Mouse (Mus musculus) T-helper 17 cell (primary cell): ENCODE results near the gene Scn9a.

Experiments
- in situ Hi-C, 2 experiments: fragments of 300-600 bp; cut with MboI, MseI; formaldehyde crosslinking; loops; 1 replicate in 1 of 2; 2 replicates in 1 of 2; pipeline ENCODE4 v1.15.1; 2025; ENCODE audit warnings: high pct_unique_total_duplicates in 2 of 2

Gene Scn9a

DNA sequence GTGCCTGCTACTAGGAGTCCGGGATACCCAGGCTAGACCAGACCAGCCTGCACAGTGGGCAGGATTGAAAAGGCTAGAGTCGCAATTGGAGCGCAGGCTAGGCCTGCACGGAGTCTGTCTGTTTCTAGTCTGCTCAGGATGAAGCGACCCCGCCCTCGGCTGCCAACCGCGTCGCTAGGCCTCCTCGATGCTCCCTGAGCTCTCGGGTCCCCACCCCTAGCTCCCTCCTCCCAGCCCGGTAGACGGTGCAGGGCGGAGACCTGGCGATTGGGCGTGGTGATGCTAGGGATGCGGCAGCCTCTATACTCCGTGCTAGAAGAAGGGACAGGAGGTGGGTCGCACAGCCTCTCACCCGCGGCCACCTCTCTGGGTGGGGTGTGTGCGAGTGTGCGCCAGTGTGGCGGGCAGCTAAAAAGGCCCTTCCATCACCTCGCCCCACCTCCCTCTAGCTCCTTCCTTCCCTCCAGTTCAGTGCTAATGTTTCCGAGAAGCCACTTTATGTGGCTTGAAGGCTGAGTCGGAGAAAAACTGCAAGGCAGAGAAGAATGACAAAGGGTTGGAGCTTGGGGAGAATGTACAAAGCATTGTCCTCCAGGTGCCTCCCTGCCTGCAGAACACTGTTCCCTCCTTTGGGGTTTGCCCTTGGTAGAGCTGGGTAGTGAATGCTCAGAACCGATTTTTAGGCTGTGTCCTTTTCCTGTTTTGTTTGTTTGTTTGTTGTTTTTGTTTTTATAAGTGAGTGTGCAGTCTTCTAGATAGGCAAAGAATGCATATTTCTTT lies at the start of gene Scn9a:
Scn9a (minus strand) TSS at position 383 of the 780 bp plus-strand sequence.
- in situ Hi-C loops = loop anchor here in 1 of 2 experiments (25.0 kb wide), 1 partner anchor 1197 kb away; no protein-coding TSS in a partner anchor

DNA sequence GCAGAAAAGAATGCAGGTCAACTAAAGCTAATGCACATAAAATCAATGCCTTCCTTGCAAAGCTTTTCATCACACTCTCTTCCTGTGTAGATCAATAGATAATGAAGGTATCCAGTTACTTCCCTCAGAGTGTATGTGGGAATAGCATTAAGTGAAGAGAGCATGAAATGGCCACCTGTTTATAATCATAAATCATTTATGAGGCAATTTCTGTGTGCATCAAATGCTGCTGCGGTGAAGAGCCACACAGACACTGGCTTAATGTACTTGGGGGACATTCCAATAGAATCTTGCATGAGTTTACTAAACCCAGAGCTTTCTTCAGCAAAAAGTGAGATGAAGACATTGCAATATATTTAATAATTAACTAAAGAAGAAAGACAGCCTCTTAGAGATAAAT lies 27.2 kb upstream of the Scn9a start:
- in situ Hi-C loops = no loop called here

DNA sequence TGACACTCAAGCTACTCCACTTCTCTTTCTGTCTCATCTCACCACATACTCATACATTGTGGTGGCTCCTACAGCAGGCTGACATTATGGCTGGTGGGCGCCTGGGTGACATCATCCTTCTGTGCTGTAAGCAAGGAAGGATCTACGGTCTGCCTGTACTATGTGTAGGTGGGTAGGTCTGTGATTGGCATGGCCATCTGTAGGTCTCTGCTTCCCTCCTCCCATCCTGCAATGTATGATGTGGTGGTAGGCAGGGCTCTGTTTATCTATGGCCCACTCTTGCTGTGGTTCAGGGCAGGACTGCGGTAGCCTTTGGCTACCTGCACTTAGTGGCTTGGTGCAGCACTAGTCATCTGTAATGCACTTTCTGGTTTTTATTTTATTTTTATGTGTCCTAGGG lies 21.7 kb upstream of the Scn9a start:
- in situ Hi-C loops = no loop called here

DNA sequence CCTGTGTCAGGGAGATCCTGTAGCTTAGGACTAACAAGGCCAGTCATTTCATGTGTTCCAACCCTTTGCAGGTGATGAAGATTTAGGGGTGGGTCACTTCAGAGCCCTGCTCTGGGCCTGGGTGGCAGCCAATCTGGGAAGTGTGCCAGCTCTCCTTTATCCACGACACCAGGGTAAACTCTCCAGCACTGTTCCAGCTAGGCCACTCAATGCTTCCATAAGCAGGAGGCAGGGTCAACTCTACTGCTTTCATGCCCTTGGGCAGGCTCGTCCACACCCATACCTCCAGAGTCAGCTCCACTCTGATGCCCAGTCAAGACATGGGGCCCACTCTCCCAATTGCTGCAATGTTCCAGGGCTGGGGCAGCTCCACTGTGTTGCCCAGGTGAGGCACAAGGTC lies 20.7 kb upstream of the Scn9a start:
- in situ Hi-C loops = no loop called here

DNA sequence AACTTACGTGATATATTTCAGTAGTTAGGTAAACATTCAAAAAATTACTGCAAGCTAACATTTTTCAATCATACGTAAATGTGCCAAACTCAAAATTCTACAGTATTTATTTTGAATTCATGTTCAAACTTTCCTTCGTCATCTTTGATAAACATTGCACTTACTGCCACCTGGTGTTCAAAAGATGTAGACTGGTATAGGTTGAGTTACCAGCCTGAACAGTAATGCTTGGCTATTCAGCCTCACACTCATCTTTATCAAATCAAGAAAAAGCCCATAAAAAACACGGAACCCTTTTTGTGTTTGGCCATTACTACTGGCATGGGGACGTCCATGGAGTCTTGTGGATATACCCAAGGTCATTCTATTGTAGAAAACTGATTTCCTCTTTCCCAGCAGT lies 9.6 kb upstream of the Scn9a start:
- in situ Hi-C loops = loop anchor here in 1 of 2 experiments (25.0 kb wide), 1 partner anchor 1207 kb away; no protein-coding TSS in a partner anchor

DNA sequence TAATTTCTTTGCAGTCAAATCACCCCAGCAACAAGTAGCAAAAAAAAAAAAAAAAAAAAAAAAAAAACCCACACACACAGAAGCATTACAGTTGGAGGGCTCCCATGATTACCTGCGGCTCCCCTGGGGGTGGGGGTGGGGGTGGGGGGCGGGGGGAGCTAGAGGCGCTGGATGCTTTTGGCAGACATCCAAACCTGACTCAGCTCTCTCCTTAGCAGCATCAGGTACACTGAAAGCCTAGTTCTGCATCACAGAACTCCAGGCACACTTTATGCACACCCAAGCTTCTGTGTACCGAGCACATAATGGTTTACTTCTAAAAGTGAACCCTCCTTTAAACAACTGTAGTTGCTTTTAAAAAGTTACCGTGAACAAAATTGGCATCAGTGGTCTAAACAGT lies 2.0 kb downstream of the Scn9a start:
- in situ Hi-C loops = loop anchor here in 1 of 2 experiments (25.0 kb wide), 1 partner anchor 1195 kb away; no protein-coding TSS in a partner anchor

DNA sequence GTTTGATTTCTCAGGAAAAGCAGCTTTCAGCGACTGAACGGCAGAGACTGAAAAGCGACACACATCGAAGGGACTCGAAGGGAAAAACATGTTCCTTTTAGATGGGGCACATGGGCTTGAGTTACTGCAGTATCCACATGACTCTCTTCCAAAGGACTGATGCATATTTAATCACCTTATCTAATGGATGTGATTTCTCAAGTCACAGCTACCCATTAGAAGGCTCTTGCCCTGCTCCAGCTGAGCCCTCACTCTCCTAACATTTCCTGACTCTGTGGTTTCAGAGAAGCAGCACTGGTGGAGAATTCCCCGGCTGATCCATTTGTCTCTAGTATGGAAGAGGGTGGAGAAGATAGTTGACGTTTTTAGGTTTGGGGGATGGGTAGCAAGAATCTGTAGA lies 23.7 kb downstream of the Scn9a start:
- in situ Hi-C loops = no loop called here

DNA sequence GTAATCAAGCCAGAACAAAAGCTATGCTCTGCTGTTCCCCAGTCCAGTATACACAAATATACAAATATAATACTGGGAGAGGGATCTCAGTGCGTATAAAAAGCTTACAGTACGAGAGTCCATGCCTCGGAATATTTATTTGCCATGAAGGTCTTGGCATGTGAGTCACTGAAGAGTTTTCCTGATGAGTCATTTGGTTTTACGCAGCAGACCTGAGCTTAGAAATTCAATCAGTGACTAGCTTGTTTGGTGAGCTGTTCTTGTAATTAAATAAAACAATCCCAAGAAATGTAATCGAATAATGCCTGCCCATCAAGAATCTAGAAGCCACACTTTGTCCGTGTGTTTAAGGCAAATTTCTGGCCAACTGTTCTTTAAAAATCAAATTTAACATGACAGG lies 37.4 kb downstream of the Scn9a start:
- in situ Hi-C loops = no loop called here

DNA sequence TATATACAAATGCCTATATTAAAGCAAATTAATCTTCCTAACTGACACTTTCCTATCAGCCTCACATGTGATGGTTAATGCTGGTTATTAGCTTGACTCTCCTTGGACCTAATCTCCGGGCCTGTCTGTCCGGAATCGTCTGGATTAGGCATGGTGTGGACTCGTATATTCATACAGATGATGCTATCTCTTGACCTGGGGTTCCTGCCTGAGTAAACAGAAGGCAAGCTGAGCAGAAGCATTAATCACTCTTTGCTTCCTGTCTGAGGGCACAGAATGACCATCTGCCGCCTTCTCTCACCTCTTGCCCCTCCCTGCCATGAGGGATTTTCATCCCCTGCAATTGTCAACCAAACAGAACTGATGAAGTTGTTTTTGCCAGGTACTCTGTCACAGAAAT lies 38.6 kb downstream of the Scn9a start:
- in situ Hi-C loops = no loop called here

DNA sequence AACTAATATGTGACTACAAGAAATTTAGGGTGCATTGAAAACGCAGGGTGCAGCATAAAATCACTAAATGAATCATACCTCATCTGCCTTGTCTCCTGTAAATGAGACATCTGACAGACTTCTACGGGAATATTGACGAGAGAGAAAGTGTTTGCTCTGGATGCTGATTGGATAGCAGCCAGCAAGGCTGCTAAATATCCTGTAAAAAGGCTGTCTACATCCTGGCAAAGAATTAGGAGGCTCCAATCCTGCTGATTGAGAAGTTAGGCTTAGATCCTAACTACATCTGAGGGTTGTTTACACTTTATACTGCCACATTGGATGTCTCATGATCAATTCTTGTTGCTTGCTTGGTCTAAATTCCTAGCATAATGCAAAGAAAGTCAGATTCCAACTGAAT lies 44.6 kb downstream of the Scn9a start:
- in situ Hi-C loops = no loop called here

DNA sequence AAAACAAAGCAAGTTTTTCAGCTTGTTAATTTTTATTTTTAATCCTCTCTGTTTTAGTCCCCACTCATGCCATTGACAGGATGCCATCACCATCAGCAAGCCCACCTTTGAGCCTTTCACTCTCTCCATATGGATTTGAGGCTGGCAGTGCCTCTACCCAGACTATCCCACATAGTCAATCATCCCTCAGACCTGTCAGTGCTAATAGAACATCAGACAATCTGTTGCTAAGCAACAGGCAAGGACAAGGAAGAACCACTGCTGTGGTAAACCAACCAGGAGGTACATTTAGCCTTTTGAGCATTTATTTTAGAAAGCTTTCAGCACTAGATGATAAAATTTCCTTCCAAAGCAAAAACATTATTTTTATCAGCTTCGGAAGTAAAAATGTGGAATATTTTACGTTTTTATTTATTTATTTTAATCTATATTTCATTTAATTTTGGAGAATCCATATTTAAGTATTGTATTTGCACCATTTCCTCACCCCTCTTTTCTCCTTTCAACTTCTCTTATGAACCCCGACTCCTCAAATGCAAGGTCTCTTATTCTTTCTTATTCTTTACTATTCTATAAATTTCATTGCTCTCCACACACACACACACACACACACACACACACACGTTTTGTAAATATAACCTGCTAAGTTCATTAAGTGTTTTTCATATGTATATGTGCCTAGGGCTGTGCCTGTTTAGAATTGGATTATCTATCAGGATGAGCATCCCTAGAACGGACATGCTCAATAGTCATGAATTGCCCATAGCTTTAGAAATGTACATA lies 54.5 kb downstream of the Scn9a start:
- in situ Hi-C loops = no loop called here

DNA sequence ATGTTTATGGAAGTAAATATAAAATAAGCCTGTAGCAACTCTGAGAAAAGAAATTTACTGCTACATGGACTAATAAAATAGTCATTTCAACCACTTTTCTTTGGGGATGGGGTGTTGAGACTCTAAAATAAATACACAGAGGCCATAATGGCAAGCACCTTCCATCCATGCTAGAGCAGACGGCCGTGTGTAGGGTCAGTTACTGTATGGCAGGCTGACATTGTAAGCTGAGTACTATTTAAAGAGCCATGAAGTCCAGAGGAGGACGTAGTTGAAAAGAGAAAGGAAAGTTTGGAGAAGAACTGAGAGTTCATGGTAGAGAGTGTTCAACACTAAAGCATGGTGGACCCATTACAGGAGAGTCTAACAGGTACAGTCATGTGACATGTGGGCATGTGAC lies 86.5 kb downstream of the Scn9a start:
- in situ Hi-C loops = no loop called here

DNA sequence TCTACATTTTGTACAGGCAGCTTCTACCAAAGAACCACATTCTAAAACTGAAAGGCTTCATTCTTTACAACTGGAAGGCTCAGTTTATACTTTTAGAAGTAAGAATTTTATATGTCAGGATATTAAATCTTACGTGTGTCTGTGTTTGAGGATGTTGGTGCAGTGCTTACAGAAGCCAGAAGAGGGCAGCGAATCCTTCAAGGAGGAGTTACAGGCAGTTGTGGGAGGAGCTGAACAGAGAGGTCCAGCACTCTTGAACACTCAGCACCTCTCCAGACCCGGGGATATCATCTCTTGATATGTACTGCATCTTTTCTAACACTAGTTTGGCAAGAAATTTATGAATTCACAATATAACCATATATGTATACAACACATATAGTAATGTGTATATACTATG lies 114.8 kb downstream of the Scn9a start:
- in situ Hi-C loops = no loop called here

DNA sequence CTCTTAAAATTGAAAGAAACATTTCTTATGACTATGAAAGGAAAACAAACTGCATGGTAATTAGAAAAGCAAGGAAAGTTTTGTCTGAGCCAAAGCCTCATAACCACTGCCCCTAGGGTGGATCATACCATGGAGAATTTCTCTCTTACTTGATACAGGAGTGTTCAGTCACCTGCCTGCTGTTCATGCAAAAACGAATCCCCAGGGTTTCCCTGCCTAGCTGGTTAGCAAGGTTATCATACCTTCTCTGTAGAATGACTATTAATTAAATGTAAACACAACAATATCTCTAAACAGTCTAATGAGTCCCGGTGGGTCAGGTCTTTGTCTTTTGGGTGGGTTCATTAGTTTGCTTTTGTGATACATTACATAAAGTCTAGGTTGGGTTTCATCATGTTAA lies 123.3 kb downstream of the Scn9a start:
- in situ Hi-C loops = no loop called here

DNA sequence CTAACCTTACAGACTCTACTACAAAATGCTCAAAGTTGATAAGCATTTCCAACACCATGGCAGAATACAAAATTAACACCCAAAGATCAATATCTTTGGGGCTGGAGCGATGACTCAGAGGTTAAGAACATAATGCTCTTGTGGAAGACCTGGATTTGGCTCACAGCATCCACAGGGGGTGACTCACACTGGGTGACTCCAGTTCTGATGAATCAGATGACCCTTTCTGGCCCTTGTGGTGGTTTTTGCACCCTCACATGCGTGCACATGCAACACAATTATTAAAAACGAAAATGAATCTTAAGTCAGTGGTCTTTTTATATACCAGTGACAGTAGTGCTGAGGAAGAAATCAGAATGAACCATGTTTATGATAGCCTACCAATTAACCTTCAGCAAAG lies 126.7 kb downstream of the Scn9a start:
- in situ Hi-C loops = no loop called here

DNA sequence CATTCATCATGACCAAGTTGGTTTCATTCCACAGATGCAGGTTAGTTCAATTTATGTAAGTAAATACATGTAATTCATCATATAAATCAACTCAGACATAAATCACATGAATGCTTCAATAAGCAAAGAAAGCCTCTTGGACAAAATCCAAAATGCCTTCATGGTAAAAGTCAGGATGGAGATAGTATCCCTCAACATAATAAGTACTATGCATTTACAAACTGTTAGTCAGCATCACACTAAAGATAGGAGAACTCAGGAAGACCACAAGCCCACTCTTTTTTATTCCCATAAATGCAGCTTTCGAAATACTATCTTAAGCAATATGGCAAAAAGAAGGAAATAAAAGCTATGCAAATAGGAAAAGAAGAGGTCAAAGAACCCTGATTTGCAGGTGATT lies 127.1 kb downstream of the Scn9a start:
- in situ Hi-C loops = no loop called here

DNA sequence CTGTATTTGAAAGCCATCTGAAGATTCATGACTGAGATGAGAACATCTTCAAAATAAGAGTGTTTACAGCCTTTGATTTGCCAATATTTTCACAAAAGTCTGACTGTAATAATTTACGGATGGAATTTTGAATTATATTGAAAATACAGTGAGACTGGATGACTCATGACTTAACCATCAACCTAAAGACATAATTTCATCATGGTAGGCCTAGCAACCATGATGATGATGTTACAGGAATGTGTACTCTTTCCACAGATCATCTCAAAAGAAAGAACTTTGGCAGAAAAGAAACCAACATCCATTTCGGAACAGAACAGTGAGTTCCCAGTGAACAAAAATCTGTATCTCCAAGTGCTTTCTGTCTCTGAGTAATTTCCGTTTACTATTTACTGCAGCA lies 132.6 kb downstream of the Scn9a start:
- in situ Hi-C loops = no loop called here

DNA sequence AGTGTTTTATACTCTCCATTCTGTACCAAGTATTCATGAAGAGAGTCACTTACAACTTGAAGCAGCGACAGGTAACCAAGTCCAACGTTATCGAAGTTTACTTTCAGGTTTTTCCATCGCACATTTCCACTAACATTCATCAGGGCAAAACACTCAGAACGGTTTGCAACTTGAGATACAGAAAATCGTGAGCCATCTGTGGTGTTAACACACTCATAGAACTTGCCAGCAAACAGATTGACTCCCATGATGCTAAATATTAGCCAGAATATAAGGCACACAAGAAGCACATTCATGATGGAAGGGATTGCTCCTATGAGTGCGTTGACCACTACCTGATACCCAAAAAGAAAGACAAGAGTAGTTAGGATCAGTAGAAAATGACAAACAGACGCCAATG lies 140.2 kb downstream of the Scn9a start:
- in situ Hi-C loops = no loop called here

DNA sequence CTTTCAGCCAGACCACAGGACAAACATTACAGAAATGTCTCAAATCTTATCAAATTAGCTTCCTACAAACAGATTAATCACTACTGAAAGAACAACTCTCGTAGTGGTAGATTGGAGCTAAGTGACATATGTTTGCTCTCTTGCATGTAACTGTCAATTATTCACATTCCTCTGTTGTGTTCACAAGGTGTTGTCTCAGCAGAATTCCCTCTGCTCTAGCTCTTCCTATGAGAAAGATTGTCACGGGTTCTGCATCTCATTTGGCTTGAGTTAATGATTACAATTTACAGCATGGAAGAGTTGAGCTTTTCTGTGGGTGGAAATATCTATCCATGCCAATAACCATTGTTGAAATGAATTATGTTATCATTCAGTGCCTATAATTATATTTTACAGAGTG lies 156.4 kb downstream of the Scn9a start:
- in situ Hi-C loops = no loop called here

DNA sequence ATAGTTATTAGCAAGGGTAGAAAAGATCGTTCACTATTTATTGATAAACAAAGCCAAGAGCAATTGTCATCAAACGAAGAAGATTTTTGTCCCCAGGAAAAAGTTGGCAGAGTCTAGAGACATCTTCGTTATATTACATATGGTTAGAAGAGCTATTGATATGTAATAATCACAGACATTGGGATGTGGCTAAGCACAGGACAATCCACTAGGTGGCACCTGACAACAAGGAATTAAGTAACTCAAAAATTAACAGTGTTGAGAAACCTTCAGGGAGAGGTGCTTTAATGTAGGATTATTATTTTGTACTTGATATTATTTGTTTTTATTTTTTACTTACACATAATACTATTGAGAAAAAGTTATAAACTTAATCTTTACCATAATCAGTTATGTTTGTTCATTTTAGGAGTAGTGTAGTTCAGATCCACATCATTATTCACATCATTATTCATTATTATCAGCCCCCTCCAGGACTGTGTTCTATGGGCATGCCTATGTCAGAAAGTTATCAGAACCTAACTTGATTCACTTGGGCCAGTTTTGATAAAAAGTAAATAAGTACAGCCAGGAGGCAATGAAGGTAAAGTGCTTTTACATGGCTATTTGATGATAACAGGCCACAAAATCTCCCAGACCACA lies 161.5 kb downstream of the Scn9a start:
- in situ Hi-C loops = no loop called here

DNA sequence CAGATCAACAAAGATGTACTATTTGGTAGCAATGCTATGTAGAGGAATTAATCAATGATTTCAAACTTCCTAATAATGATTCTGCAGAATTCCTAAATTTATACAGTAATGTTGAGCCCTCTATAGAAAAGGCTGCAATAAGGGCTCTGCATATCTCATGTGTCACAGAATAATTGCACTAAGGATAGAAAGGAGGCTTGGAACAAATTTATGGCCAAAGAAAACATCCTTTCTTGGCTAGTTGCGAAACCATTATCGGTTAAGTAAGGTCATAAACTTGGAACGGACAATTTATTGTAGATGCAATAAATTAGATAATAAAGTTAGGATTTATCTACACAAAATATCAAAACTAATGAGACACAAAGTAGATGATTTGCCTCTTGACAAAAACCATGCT lies 169.3 kb downstream of the Scn9a start:
- in situ Hi-C loops = no loop called here

DNA sequence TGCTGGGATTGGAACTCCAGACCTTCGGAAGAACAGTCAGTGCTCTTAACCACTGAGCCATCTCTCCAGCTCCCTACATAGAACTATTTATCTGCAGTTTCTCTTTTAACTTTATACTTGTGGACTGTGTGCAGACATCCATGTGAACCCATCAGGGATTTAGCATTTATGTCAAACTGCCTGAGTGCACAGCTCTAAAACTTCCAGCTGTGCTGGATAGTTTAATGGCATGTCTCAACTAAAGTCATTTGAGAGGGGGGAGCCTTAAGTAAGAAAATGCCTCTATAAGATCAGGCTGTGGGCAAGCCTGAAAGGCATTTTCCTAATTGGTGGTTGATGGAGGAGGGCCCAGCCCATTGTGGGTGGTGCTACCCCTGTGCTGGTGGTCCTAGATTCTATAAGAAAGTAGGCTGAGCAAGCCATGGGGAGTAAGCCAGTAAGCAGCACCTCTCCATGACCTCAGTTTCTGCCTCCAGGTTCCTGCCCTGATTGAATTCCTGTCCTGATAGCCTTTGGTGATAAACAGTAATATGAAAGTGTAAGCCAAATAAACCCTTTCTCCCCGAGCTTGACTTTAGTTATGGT lies 169.8 kb downstream of the Scn9a start:
- in situ Hi-C loops = no loop called here
